Mouse (Mus musculus) stomach, postnatal 0 days (tissue): Measurements from ENCODE around the gene Cx3cl1.

Source experiments
- CTCF ChIP-seq: IDR thresholded peaks from 2 replicates; pipeline ENCODE4 v1.5.1; 2016; ENCODE audit warnings: antibody characterized with exemption, low read depth, mild to moderate bottlenecking, moderate library complexity
- EP300 ChIP-seq: optimal IDR thresholded peaks from 2 replicates; pipeline ENCODE3; 2016; ENCODE audit warnings: antibody characterized with exemption

GRCm38 (mm10) chr8:94778473-94778872 lies 6.7 kb downstream of the Cx3cl1 start:
- TF ChIP-seq CTCF = no peak
- TF ChIP-seq EP300 = no peak
